Mouse (Mus musculus): ENCODE measurements at regions not wholly inside any gene's neighbourhood (a gene's known extent, or its start where the extent isn't known, plus 50 kb on each side); places are given as distances from the start of the nearest gene placed in this dataset.

GRCm38 (mm10) chr8:113581098-113581497 is 54.3 kb upstream of the Mon1b start:
- DNase-seq (ENCODE audit: low read depth, low spot score): no peak

DNA sequence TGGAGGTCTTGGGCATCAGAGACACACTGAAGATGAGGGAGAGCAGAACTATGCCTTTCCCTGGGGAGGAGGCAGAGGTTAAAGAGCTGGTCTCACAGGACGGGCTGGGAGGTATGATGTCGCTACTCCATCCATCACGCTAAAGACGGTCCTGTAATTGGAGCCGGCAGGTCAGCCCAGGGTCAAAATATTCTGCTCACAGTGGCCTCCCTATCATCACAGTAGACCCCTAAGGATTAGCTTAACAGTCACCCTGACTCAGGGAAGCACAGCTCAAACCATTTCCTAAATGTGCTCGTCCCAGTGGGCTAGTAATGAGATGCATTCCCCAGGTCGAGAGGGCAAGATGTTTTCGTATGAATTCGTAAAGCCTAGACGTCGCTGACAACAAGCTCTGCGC is 53.7 kb upstream of the Mon1b start:
- DNase-seq (ENCODE audit: low read depth, low spot score): no peak

- DNase-seq (ENCODE audit: low read depth, low spot score): peak; percentile 56
Observed at GRCm38 (mm10) chr8:113582180-113582975, 53.0 kb upstream of the Mon1b start.

- DNase-seq (ENCODE audit: low read depth, low spot score): peak; percentile 18
Observed at GRCm38 (mm10) chr8:113583801-113584200, 51.6 kb upstream of the Mon1b start.
